Mouse (Mus musculus) liver, postnatal 0 days (tissue): ENCODE data around the gene Meaf6.

Experiments used
- CTCF ChIP-seq: sonication (generic); IDR thresholded peaks from 2 replicates; pipeline ENCODE4 v1.5.1; 2016; ENCODE audit warnings: antibody characterized with exemption, low read depth
- EP300 ChIP-seq: IDR thresholded peaks from 2 replicates; pipeline ENCODE4 v1.6.1; 2016; ENCODE audit warnings: antibody characterized with exemption, low read depth, mild to moderate bottlenecking

DNA sequence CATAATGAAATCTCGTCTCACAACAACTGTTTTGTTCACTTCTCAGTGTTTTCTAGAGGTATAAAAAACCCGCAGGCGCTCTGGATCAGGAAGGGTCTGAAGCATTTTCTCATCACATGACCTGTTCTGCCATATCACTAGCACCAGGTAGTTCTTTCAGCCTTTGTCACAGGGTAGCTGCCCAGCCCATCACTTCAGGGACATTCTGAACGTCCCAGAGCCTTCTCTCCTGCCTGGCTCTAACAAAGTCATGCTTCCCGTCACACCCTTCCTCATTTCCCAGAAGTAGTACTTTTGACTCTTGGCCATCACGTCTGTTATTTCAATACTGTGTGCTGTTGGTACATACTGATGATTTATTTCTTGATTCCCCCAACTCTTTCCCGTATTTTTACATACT, 40.5 kb upstream of the Meaf6 start:
- TF ChIP-seq CTCF (no peak), EP300 (no peak)
